Mouse (Mus musculus) erythroblast, adult 5-6 weeks (primary cell): ENCODE measurements around the gene Cldn12. TPM values are rescaled to one million over a fixed set of nuclear protein-coding genes. Genes with fewer than 3 reads are reported as not detected.

ENCODE experiments used
- ATAC-seq: replicated peaks from 2 replicates; pipeline ENCODE4 v1.8.0; 2016; ENCODE audit warnings: moderate number of reproducible peaks, mild to moderate bottlenecking, moderate TSS enrichment, inconsistent platforms; ENCODE audit not compliant: poor library complexity, low FRiP score, severe bottlenecking
- total RNA-seq, 2 experiments: library from RNA; stranded (forward) in 1 of 2; stranded (reverse) in 1 of 2; fragments of 150-400 nt in 1 of 2; fragments of 200-764, 138-1000 nt in 1 of 2; gene quantifications; 2 replicates each; pipeline versions ENCODE4 v1.2.3 to v1.2.4; 2015 to 2017; ENCODE audit warnings: low replicate concordance in 2 of 2

Gene Cldn12
- total RNA-seq (2015; ENCODE audit: low replicate concordance) (0.42 TPM in 1 of 2 replicates, not detected in the other), total RNA-seq (2017; ENCODE audit: low replicate concordance) (0.98 and 1.2 TPM in 2 replicates)

- no peak for ATAC-seq
These were observed at the start of gene Cldn12 for GRCm38 (mm10) chr5:5514196-5515076. Gene Cldn12 (minus strand): TSS chr5:5514958.

GRCm38 (mm10) chr5:5562435-5562834 lies 47.7 kb upstream of the Cldn12 start:
- ATAC-seq, result no peak

DNA sequence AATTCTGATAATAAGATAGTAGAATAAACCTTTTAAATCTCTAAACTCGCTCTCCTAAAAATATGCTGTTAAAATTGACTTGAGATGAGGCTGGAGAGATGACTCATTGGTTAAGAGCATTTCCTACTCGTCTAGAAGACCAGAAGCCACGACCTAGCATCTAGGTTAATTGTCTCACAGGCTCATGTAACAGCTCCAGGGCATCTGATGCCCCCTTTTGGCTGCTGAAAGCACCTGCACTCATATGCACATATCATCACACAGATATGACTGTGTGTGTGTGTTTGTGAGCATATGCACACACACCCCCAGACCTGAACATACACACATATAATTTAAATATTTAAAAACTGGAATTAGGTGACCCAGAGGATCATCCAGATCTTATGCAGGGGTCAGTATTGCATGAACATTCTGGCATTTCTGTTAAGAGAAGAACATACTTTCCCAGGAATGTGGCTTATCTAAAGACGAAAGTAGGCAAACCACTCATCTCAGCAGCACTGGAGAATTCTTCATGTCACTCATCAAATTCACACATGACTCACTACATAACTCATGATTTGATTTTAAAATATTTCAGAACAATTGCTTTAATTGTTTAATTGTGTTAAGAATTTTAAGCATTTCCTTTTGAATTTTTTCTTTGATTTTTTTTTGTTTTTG lies 46.4 kb upstream of the Cldn12 start:
- ATAC-seq, result no peak

- no peak for ATAC-seq
These were observed 45.0 kb upstream of the Cldn12 start for GRCm38 (mm10) chr5:5559798-5560197.

GRCm38 (mm10) chr5:5559079-5559740 lies 44.5 kb upstream of the Cldn12 start, which contains the start of gene Gtpbp10:
Gene Gtpbp10 (minus strand): TSS chr5:5559538.
- ATAC-seq, result peak; percentile 99

DNA sequence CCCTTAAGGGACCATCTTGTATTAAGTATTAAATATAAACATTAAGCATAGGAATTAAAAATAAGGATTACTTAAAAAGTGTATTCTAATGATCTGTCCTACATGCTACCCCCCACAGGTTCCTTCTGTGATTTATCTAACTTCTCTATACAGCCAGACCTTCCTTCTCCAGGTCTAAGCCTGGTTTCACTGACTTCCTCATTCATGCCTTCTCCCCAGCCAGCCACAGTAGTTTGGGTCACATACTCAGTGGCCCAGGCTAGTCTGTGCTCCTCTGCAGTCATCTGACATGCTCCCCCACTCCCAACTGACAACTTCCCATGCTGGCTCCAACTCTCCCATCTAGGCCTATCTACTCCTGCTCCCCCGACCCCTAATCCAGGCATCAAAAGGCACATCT lies 36.4 kb upstream of the Cldn12 start:
- no peak for ATAC-seq

DNA sequence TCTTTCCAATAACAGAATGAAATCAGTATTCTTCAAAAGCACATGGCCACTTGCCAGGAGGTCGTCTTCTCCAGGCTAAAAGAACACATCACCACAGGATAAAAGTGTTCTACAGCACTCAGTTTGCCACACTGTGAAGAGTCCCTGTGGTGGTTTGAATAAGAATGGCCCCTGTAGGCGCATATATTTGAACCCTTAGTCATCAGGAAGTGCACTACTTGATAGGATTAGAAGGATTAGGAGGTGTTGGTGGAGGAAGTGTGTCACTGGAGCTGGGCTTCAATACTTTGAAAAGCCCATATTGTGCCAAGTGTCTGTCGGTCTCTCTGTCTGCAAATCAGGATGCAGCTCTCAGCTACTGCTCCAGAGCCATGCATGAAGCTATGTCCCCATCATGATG lies 25.6 kb upstream of the Cldn12 start:
- no peak for ATAC-seq

DNA sequence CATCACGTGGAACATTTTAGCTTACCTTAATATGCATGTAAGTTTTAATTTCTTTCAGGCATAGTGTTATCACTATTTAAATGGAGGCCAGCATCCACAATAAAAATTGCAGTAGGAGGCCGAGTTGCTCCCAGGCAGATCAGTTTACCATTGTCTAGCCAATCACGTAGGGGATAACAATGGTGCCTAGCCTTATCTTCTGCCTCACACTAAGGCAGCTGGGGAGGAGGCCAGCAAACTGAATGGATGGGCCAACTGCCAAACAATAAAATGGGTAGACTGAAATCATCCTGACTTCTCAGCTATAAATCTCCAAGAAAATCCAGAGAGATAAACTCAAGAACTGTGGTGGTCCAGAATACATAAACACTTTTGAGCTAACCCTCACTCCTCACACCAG lies 25.0 kb upstream of the Cldn12 start:
- ATAC-seq, result no peak

DNA sequence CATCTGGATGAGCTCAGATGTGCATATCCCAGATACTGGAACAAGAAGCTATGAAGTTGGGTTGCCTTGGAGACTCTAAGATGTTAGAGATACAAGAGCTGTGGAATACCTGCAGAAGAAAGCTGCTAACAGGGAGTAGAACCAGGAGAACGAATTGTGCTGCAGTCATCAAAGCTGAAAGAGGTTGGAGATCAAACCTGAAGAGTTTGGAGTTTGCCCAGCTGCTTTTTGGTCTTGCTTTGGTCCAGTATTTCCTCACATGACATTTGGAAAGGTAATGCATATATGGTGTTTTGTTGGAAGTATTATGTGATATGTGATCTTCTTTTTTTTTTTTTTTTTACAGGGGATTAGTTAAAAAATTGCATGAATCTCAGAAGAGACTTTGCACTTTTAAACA lies 21.4 kb upstream of the Cldn12 start:
- ATAC-seq, result no peak

DNA sequence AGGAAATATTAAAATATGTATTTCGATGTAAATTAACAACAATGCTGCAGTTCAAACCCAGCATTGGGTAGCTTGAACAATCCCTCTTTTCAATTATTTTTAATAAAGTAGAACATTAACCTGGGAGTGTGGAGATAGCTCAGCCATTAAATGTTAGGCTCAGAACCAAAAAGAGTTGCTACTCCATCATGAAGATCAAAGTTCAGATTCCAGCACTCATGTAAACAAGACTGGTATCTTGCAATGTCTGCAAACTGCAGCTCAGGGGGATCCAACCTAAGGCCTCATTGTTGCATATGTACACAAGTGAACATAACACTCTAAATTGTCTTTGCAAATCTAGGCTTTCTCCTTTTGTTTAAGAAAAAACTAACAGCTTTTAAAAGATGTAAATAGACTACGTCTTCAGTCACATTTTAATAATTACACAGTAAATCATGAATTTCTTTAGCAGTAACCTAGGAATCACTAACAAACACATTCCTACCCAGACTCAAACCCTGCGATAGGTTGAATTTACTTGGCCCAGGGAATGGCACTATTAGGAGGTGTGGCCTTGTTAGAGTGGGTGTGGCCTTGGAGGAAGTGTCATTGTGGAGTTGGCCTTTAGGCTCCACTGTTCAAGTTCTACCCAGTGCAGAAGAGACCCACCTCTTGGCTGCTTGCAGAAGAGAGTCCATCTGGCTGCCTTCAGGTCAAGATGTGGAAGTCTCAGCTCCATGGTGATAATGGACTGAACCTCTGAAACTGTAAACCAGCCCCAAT lies 19.1 kb upstream of the Cldn12 start:
- no peak for ATAC-seq

DNA sequence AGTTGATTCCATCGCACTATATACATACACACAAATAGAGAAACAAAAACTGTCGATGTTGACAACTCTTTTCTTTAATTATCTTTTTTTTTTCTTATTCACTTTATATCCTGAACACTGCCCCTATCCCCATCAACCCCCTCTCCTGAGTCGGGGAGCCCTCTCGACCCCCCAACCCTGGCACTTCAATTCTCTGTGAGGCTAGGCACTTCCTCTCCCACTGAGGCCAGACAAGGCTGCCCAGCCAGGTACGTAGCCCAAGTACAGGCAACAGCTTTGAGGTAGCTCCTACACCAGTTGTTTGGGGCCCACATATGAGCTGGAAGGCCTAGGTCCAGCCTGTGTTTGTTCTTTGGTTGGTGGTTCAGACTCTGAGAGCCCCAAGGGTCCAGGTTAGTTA lies 653 bp upstream of the Cldn12 start:
- ATAC-seq, result no peak

DNA sequence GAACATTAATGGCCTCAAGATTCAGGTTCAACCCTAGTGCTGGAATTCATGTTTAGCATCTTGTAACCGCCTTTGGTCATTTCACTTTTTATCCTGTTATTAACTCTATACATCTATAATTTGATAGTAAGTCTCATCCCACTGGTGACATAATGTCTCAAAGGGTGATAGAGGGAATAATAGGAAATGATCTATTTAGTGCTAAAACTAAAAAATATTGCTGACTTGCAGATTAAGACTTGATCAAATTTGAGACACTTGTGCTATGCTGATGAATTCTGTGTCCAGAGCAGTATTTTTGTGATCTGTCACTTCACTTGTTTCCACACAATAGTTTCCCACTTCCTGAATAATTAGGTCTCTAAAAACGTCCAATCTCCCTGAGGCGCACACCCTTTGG lies 3.4 kb downstream of the Cldn12 start:
- no peak for ATAC-seq

- no peak for ATAC-seq
These were observed 3.8 kb downstream of the Cldn12 start for GRCm38 (mm10) chr5:5510989-5511388.

GRCm38 (mm10) chr5:5510304-5510887 lies 4.4 kb downstream of the Cldn12 start:
- ATAC-seq, result no peak

GRCm38 (mm10) chr5:5508231-5508630 lies 6.5 kb downstream of the Cldn12 start:
- no peak for ATAC-seq

DNA sequence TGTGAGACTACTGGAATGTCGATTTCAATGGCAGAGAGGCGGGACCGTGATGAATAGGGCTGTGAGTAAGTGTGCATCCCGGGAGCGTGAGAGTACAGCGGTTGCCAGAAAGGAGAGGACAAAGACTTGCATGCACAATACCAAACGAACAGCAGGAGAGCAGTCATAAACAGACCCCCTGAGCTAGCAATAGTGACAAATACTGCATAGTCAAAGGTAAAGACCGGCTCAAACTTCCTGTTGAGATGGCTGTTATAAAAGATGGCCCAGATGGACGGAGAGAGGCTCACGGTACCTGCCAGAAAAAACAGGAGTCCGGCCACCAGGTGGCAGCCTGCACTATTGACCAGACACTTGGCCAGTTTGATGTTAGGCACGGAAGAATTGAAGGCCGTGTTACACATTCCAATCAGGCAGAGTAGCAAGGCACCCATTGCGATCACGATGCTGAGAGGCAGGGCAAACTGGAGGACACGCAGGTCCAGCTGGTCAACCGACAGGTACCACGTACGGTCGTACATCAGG lies 7.0 kb downstream of the Cldn12 start:
- ATAC-seq, result no peak

GRCm38 (mm10) chr5:5504456-5504855 lies 10.3 kb downstream of the Cldn12 start:
- no peak for ATAC-seq

- ATAC-seq, result no peak
These were observed 11.4 kb downstream of the Cldn12 start for GRCm38 (mm10) chr5:5503381-5503780.

GRCm38 (mm10) chr5:5501583-5501982 lies 13.2 kb downstream of the Cldn12 start:
- ATAC-seq, result no peak
